Mouse (Mus musculus) testis, adult 2 months (tissue): ENCODE results near the gene Plagl1.

ENCODE experiments used
- CTCF ChIP-seq: fragments of 200-500 bp; IDR thresholded peaks from 2 replicates; pipeline ENCODE4 v1.5.1; 2012; ENCODE audit warnings: low read depth, mild to moderate bottlenecking, inconsistent platforms, low read length, moderate library complexity; ENCODE audit not compliant: control insufficient read depth, insufficient read depth, insufficient replicate concordance
- POLR2A ChIP-seq: fragments of 200-500 bp; IDR thresholded peaks from 2 replicates; pipeline ENCODE4 v1.6.1; 2012; ENCODE audit warnings: low read depth, mild to moderate bottlenecking, inconsistent platforms, low read length, moderate library complexity; ENCODE audit not compliant: control insufficient read depth

GRCm38 (mm10) chr10:13155377-13155776 is 95.1 kb downstream of the Plagl1 start:
- TF ChIP-seq CTCF: no peak
- no peak for TF ChIP-seq POLR2A
